ENCODE assay signal across 22 mouse cellular contexts in the genomic region with DNA sequence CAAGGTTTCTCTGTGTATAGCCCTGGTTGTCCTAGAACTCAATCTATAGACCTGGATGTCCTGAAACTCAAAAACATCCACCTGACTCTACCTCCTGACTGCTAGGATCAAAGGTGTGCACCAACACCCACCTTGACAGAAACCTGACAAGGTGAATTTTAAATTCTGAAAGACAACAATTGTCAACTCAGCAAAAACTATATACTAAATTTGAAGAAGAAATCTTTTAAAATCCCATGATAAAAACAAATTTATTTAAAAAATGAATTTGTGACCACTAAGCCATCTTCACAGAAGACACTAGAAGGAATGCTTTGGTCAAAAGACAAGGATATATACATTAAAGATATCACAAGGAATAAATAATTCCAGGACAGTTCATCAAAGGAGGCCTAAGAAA. TPM values are rescaled to one million over a fixed set of nuclear protein-coding genes. Genes with fewer than 3 reads are reported as not detected.
"Had no signal": no experiment of that assay in that cellular context is flagged by ENCODE, and none has a peak within 500 bp of the region (broad histone marks: within the 10 kb centered on the region; RNA-seq: fewer than 3 reads in every experiment).

No protein-coding gene starts in this region.

- H3K9me3 ChIP-seq: neural tube, embryonic 13.5 days; neural tube, embryonic 15.5 days; stomach, embryonic 15.5 days had no signal

- H3K4me3 ChIP-seq: neural tube, embryonic 13.5 days; neural tube, embryonic 15.5 days; stomach, embryonic 15.5 days had no signal

- DNase-seq: retina, postnatal 1 day; right cerebral cortex, adult 18-20 months; right cerebral cortex, postnatal 14 days; right cerebral cortex, postnatal 25 days; right cerebral cortex, postnatal 4 days; spleen, adult 18-20 months; thymus, adult 18-20 months; thymus, adult 2 months; thymus, postnatal 14 days; thymus, postnatal 25 days; thymus, postnatal 36 days; thymus, postnatal 4 days had no signal

- H3K36me3 ChIP-seq: neural tube, embryonic 13.5 days; neural tube, embryonic 15.5 days; stomach, embryonic 15.5 days had no signal

- H3K27me3 ChIP-seq: stomach, embryonic 15.5 days had no signal

- H3K9ac ChIP-seq: neural tube, embryonic 13.5 days; neural tube, embryonic 15.5 days; stomach, embryonic 15.5 days had no signal

- H3K27ac ChIP-seq: neural tube, embryonic 13.5 days; neural tube, embryonic 15.5 days; stomach, embryonic 15.5 days; stomach, postnatal 0 days had no signal

- H3K4me2 ChIP-seq: neural tube, embryonic 13.5 days; neural tube, embryonic 15.5 days; stomach, embryonic 15.5 days had no signal

RNA-seq across cellular contexts. Expression of gene Hesx1, which starts 2.0 kb away (rescaled TPM):
- total RNA-seq: neutrophil, adult 5-6 weeks had no signal
- polyA plus RNA-seq: neural tube, embryonic 13.5 days; neural tube, embryonic 14.5 days; small intestine, adult 2 months; spleen, adult 2 months; stomach, embryonic 14.5 days; testis, adult 2 months; thymus, adult 2 months had no signal
